Mouse (Mus musculus): ENCODE data around the gene Zfp518a. TPM values are rescaled to one million over a fixed set of nuclear protein-coding genes. Genes with fewer than 3 reads are reported as not detected.

The Zfp518a gene
- polyA plus RNA-seq, 1 experiment from 2014 or later, result 10.7 TPM

GRCm38 (mm10) chr19:40964936-40965850, 70.7 kb downstream of the Zfp518a start:
- no peak for DNase-seq (ENCODE audit: low spot score)

Small RNA genes lying within 50 kb of the gene (microRNA-seq; reads per million reads assigned to microRNA genes)
- not detected for gene Mir8092 (ENCODE audit: borderline number of aligned reads)

Other genes starting within 250 kb of the Zfp518a start
- 0.10 TPM in 1 of 2 replicates, not detected in the other for gene Cc2d2b, start 146.0 kb upstream of the Zfp518a start, polyA plus RNA-seq (2015; fragmentation: Nextera tagmentation; extraction: Ambion mirVana)
- gene Ccnj, start 63.4 kb upstream of the Zfp518a start, polyA plus RNA-seq (2015; fragmentation: Nextera tagmentation; extraction: Ambion mirVana), result 7.6 and 8.7 TPM in 2 replicates
- gene Blnk, start 99.8 kb downstream of the Zfp518a start, polyA plus RNA-seq (2015; fragmentation: Nextera tagmentation; extraction: Ambion mirVana), result 4.7 and 5.5 TPM in 2 replicates
- gene Dntt, start 134.6 kb downstream of the Zfp518a start, polyA plus RNA-seq (2015; fragmentation: Nextera tagmentation; extraction: Ambion mirVana), result 140 and 151 TPM in 2 replicates
- 0.09 and 0.12 TPM in 2 replicates for gene Opalin, start 182.4 kb downstream of the Zfp518a start, polyA plus RNA-seq (2015; fragmentation: Nextera tagmentation; extraction: Ambion mirVana)